Mouse (Mus musculus): ENCODE results near the gene Rgs16. TPM values are rescaled to one million over a fixed set of nuclear protein-coding genes. Genes with fewer than 3 reads are reported as not detected.

The Rgs16 gene
- total RNA-seq, 2 experiments from 2014 or later = 8.9 to 11.0 TPM

DNA sequence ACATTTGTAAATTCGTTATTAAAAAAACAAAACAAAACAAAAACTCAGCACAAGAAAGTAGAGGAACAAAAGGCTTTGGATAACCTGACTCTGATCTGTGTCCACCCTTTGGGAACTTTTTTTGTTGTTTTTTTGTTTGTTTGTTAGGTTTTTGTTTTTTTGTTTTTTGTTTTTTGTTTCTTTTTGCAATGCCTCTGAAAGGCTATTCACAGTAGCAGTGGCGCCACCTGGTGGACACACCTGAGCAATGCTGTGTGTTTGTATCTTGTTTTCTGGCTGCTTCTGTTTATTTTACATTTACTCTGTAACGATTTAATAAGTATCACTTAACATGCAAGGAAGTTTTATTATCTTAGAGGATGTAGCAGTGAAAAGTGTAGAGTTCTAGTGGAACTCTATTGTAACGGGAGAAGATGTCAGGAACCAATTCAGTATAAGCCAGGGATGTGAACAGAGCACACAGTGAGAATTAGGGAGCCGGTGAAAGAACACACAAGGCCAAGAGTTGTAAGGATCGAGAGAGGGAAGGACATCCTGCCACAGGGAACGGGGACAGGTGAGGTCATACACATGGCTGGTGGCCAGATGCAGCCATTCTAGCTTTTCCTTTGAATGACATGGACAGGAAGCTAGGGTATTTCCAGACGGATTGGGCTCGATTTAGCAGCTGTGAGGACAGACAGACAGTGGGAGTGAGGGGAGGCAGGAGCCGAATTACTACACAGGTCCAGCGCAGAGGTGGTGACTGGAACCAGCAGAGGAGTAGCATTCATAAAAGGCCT, 2.4 kb downstream of the Rgs16 start:
- peak overlapping the region; percentile 6; the same call in 1 of the 2 replicates for H3K4me3 ChIP-seq
- no peak overlapping the region for H3K27ac ChIP-seq
- peak; percentile 98 for TF ChIP-seq CTCF (IDR thresholded peaks at IDR 0.05)
- intact Hi-C loops (cut with DNase I) = loop anchor here (1.0 kb wide), 1 partner anchor 183 kb away; no protein-coding TSS in a partner anchor
- DNase-seq (ENCODE audit: extremely low spot score in 1 of 2, low spot score in 2 of 2) = peak; percentile 73 to 74

GRCm38 (mm10) chr1:153746119-153746670, 6.0 kb downstream of the Rgs16 start:
- H3K4me3 ChIP-seq = no peak overlapping the region
- H3K27ac ChIP-seq = no peak overlapping the region
- no peak for DNase-seq (ENCODE audit: extremely low spot score in 1 of 2, low spot score in 2 of 2)
- no peak for TF ChIP-seq CTCF (IDR thresholded peaks at IDR 0.05)
- intact Hi-C loops (cut with DNase I) = loop anchor here (1.0 to 5.0 kb wide), 3 partner anchors 101 to 435 kb away; no protein-coding TSS in a partner anchor

GRCm38 (mm10) chr1:153746728-153747127, 6.6 kb downstream of the Rgs16 start:
- peak; percentile 71 to 75 for DNase-seq (ENCODE audit: extremely low spot score in 1 of 2, low spot score in 2 of 2)
- no peak overlapping the region for H3K4me3 ChIP-seq
- peak; percentile 86 for TF ChIP-seq CTCF (IDR thresholded peaks at IDR 0.05)
- no peak overlapping the region for H3K27ac ChIP-seq
- intact Hi-C loops (cut with DNase I) = loop anchor here (1.0 to 5.0 kb wide), 3 partner anchors 101 to 434 kb away; no protein-coding TSS in a partner anchor

GRCm38 (mm10) chr1:153747861-153748530, 7.8 kb downstream of the Rgs16 start:
- intact Hi-C loops (cut with DNase I) = loop anchor here (2.0 to 5.0 kb wide), 4 partner anchors 59 to 433 kb away; partner anchors contain the start of gene Dhx9
- no peak for TF ChIP-seq CTCF (IDR thresholded peaks at IDR 0.05)
- no peak overlapping the region for H3K4me3 ChIP-seq
- DNase-seq (ENCODE audit: extremely low spot score in 1 of 2, low spot score in 2 of 2) = no peak
- H3K27ac ChIP-seq = no peak overlapping the region

GRCm38 (mm10) chr1:153748549-153748948, 8.4 kb downstream of the Rgs16 start:
- intact Hi-C loops (cut with DNase I) = loop anchor here (2.0 to 5.0 kb wide), 3 partner anchors 58 to 262 kb away; partner anchors contain the start of gene Dhx9
- no peak for DNase-seq (ENCODE audit: extremely low spot score in 1 of 2, low spot score in 2 of 2)
- Histone ChIP-seq H3K27ac (no peak overlapping the region), H3K4me3 (no peak overlapping the region)
- TF ChIP-seq CTCF (IDR thresholded peaks at IDR 0.05) = no peak

DNA sequence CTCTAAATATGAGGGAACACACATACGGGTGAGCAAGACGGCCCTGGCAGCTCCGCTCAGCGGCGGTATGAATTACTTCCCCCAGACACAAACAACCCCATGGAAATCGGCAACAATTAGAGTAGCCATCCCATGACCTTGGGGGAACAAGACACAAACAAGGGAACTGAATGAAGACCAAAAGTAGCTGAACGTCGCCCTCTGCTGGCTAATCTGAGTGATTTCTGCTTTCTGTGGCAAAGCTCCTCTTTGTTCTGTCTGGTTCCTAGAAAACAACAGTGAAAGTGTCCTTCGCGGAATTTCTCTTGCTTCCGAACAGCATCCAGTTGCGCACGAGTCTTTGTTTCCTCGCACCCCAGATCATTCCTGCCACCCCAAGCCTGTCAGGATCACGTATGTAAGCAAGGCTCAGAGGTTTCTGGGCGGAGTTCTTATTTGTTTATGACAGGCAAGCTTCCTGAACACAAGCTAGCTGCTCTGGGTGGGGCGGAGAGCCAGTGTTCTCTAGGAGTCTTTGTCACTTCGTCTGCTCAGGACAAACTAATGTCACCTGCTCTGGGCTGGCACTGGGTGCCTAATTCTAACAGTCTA, 9.2 kb downstream of the Rgs16 start, which contains the start of gene Rnasel:
Rnasel (plus strand) TSS at position 216 of the 591 bp plus-strand sequence.
- H3K27ac ChIP-seq = 0 out of 2 replicates have a peak within 1 kb of the TSS, but pooled peaks have one; percentile 60
- peak; percentile 80 for TF ChIP-seq CTCF (IDR thresholded peaks at IDR 0.05)
- peak; percentile 58 to 60 for DNase-seq (ENCODE audit: extremely low spot score in 1 of 2, low spot score in 2 of 2)
- peak within 1 kb of the TSS; percentile 39 for H3K4me3 ChIP-seq
- intact Hi-C loops (cut with DNase I) = loop anchor here (2.0 to 5.0 kb wide), 3 partner anchors 57 to 263 kb away; partner anchors contain the start of gene Dhx9

GRCm38 (mm10) chr1:153750054-153750453, 9.9 kb downstream of the Rgs16 start:
- TF ChIP-seq CTCF (IDR thresholded peaks at IDR 0.05) = no peak
- DNase-seq (ENCODE audit: extremely low spot score in 1 of 2, low spot score in 2 of 2) = no peak
- intact Hi-C loops (cut with DNase I) = no loop called here
- Histone ChIP-seq H3K27ac (no peak overlapping the region), H3K4me3 (no peak overlapping the region; the same call in 1 of the 2 replicates)

GRCm38 (mm10) chr1:153751763-153752301, 11.7 kb downstream of the Rgs16 start:
- Histone ChIP-seq H3K4me3 (peak overlapping the region; percentile 54), H3K27ac (peak overlapping the region; percentile 60)
- TF ChIP-seq CTCF (IDR thresholded peaks at IDR 0.05) = no peak
- intact Hi-C loops (cut with DNase I) = no loop called here
- DNase-seq (ENCODE audit: extremely low spot score in 1 of 2, low spot score in 2 of 2) = peak in 1 of 2 experiments; percentile 44

DNA sequence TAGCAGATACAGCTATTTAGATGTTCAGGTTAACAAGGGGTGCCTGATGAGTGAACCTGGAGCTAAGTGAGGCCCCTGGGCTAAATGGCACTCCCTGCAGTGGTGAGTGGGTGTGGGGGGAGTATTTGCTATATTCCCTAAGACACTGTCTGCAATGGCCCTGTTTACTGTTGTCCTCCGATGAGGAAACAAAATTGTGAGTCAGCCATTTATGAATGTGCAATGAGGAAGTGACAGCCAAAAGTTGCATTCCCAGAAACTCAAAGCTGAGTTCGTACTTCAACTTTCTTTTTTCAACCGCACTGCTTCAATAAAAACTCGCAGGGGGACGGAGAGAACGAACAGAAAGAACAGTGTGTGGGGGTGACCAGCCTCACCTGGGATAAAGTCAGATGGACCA, 12.4 kb downstream of the Rgs16 start:
- no peak for DNase-seq (ENCODE audit: extremely low spot score in 1 of 2, low spot score in 2 of 2)
- no peak for TF ChIP-seq CTCF (IDR thresholded peaks at IDR 0.05)
- intact Hi-C loops (cut with DNase I) = no loop called here
- Histone ChIP-seq H3K4me3 (peak overlapping the region; percentile 54), H3K27ac (peak overlapping the region; percentile 60)

GRCm38 (mm10) chr1:153753725-153754464, 13.7 kb downstream of the Rgs16 start:
- DNase-seq (ENCODE audit: extremely low spot score in 1 of 2, low spot score in 2 of 2) = no peak
- Histone ChIP-seq H3K27ac (no peak overlapping the region), H3K4me3 (no peak overlapping the region)
- TF ChIP-seq CTCF (IDR thresholded peaks at IDR 0.05) = no peak
- intact Hi-C loops (cut with DNase I) = no loop called here

Measured in left cerebral cortex, adult 2 months (tissue).